Mouse (Mus musculus): Measurements from ENCODE around the gene Olfr1029. TPM values are rescaled to one million over a fixed set of nuclear protein-coding genes. Genes with fewer than 3 reads are reported as not detected.
"Not testable (repeated sequence)": the region's sequence is repeated elsewhere in the genome, so short reads cannot be mapped to it uniquely, and the experiment has no call there.

Gene Olfr1029
- not detected in 2 replicates for polyA plus RNA-seq (2012; rRNA removed)
- polyA plus RNA-seq (2014; fragmentation: Nextera tagmentation; extraction: Ambion mirVana), result not detected in 2 replicates

GRCm38 (mm10) chr2:85973595-85973994 is at the start of gene Olfr1029:
TSS of gene Olfr1029 (plus strand) at chr2:85973895.
- H3K4me1 ChIP-seq (replicated peaks; ENCODE audit: control insufficient read depth in 2 of 2, insufficient read depth in 2 of 2, low read length in 1 of 2), result no peaks in the 10 kb centered on the region
- no peak within 1 kb of the TSS for H3K27ac ChIP-seq
- TF ChIP-seq CTCF (IDR thresholded peaks at IDR 0.05; ENCODE audit: low read depth) (no peak), EP300 (IDR thresholded peaks at IDR 0.05; ENCODE audit: low read depth) (no peak)
- H3K4me3 ChIP-seq (ENCODE audit: insufficient read depth in 1 of 2, low read depth in 2 of 2, low read length in 2 of 2), result no peak within 1 kb of the TSS
- WGBS (ENCODE audit: insufficient replicate concordance), result 56% methylated on average over 2 of the region's 2 CpGs
- DNase-seq (ENCODE audit: low read depth in 3 of 3, low spot score in 3 of 3) (no peak), ATAC-seq (ENCODE audit: insufficient read depth) (no peak)
- H3K9me3 ChIP-seq (ENCODE audit: control insufficient read depth, low read length), result no peaks in the 10 kb centered on the region
- no peak within 1 kb of the TSS for H3K4me2 ChIP-seq (ENCODE audit: low read depth)
- H3K36me3 ChIP-seq (replicated peaks; ENCODE audit: control insufficient read depth, insufficient read depth, low read depth), result no peaks in the 10 kb centered on the region
- no peaks in the 10 kb centered on the region for H3K27me3 ChIP-seq (ENCODE audit: control insufficient read depth, insufficient read depth, low read length)
- H3K9ac ChIP-seq (replicated peaks), result no peak within 1 kb of the TSS

- Histone ChIP-seq H3K27me3 (ENCODE audit: control insufficient read depth, insufficient read depth, low read length) (no peaks in the 10 kb centered on the region), H3K9ac (replicated peaks) (no peak within 1 kb of the TSS), H3K27ac (no peak within 1 kb of the TSS), H3K4me3 (ENCODE audit: insufficient read depth in 1 of 2, low read depth in 2 of 2, low read length in 2 of 2) (no peak within 1 kb of the TSS), H3K9me3 (ENCODE audit: control insufficient read depth, low read length) (no peaks in the 10 kb centered on the region), H3K4me1 (replicated peaks; ENCODE audit: control insufficient read depth in 2 of 2, insufficient read depth in 2 of 2, low read length in 1 of 2) (no peaks in the 10 kb centered on the region), H3K4me2 (ENCODE audit: low read depth) (no peak within 1 kb of the TSS), H3K36me3 (replicated peaks; ENCODE audit: control insufficient read depth, insufficient read depth, low read depth) (no peaks in the 10 kb centered on the region)
- DNase-seq (ENCODE audit: low read depth in 3 of 3, low spot score in 3 of 3) (no peak), ATAC-seq (ENCODE audit: insufficient read depth) (no peak)
- WGBS (ENCODE audit: insufficient replicate concordance), result 28% methylated on average over 1 of the region's 1 CpGs
- TF ChIP-seq EP300 (IDR thresholded peaks at IDR 0.05; ENCODE audit: low read depth) (no peak), CTCF (IDR thresholded peaks at IDR 0.05; ENCODE audit: low read depth) (no peak)
These were observed 23.6 kb upstream of the Olfr1029 start, which contains the start of gene Olfr1028 for GRCm38 (mm10) chr2:85950137-85950536. TSS of gene Olfr1028 (plus strand) at chr2:85950437.

GRCm38 (mm10) chr2:85978976-85979375 is 5.3 kb downstream of the Olfr1029 start, which contains the start of gene Olfr1030:
TSS of gene Olfr1030 (plus strand) at chr2:85979276.
- ATAC-seq (ENCODE audit: insufficient read depth) (no peak), DNase-seq (ENCODE audit: low read depth in 3 of 3, low spot score in 3 of 3) (no peak)
- Histone ChIP-seq H3K4me1 (replicated peaks; ENCODE audit: control insufficient read depth in 2 of 2, insufficient read depth in 2 of 2, low read length in 1 of 2) (no peaks in the 10 kb centered on the region), H3K9ac (replicated peaks) (no peak within 1 kb of the TSS), H3K27ac (no peak within 1 kb of the TSS), H3K9me3 (ENCODE audit: control insufficient read depth, low read length) (no peaks in the 10 kb centered on the region), H3K4me2 (ENCODE audit: low read depth) (no peak within 1 kb of the TSS), H3K36me3 (replicated peaks; ENCODE audit: control insufficient read depth, insufficient read depth, low read depth) (no peaks in the 10 kb centered on the region), H3K4me3 (ENCODE audit: insufficient read depth in 1 of 2, low read depth in 2 of 2, low read length in 2 of 2) (no peak within 1 kb of the TSS), H3K27me3 (ENCODE audit: control insufficient read depth, insufficient read depth, low read length) (no peaks in the 10 kb centered on the region)
- TF ChIP-seq EP300 (IDR thresholded peaks at IDR 0.05; ENCODE audit: low read depth), result no peak
- no peak for TF ChIP-seq CTCF (IDR thresholded peaks at IDR 0.05; ENCODE audit: low read depth)
- WGBS (ENCODE audit: insufficient replicate concordance), result 44% methylated on average over 1 of the region's 1 CpGs

- 23% methylated on average over 3 of the region's 3 CpGs for WGBS (ENCODE audit: insufficient replicate concordance)
- Histone ChIP-seq H3K4me3 (ENCODE audit: insufficient read depth in 1 of 2, low read depth in 2 of 2, low read length in 2 of 2) (no peak within 1 kb of the TSS), H3K4me1 (replicated peaks; ENCODE audit: control insufficient read depth in 2 of 2, insufficient read depth in 2 of 2, low read length in 1 of 2) (no peaks in the 10 kb centered on the region), H3K27me3 (ENCODE audit: control insufficient read depth, insufficient read depth, low read length) (no peaks in the 10 kb centered on the region), H3K27ac (no peak within 1 kb of the TSS), H3K9me3 (ENCODE audit: control insufficient read depth, low read length) (no peaks in the 10 kb centered on the region), H3K9ac (replicated peaks) (no peak within 1 kb of the TSS), H3K36me3 (replicated peaks; ENCODE audit: control insufficient read depth, insufficient read depth, low read depth) (no peaks in the 10 kb centered on the region), H3K4me2 (ENCODE audit: low read depth) (no peak within 1 kb of the TSS)
- no peak for ATAC-seq (ENCODE audit: insufficient read depth)
- TF ChIP-seq CTCF (IDR thresholded peaks at IDR 0.05; ENCODE audit: low read depth), result no peak
- TF ChIP-seq EP300 (IDR thresholded peaks at IDR 0.05; ENCODE audit: low read depth), result no peak
- no peak for DNase-seq (ENCODE audit: low read depth in 3 of 3, low spot score in 3 of 3)
These were observed 16.3 kb downstream of the Olfr1029 start, which contains the start of gene Olfr1031 for GRCm38 (mm10) chr2:85990004-85990403. TSS of gene Olfr1031 (plus strand) at chr2:85990304.

DNA sequence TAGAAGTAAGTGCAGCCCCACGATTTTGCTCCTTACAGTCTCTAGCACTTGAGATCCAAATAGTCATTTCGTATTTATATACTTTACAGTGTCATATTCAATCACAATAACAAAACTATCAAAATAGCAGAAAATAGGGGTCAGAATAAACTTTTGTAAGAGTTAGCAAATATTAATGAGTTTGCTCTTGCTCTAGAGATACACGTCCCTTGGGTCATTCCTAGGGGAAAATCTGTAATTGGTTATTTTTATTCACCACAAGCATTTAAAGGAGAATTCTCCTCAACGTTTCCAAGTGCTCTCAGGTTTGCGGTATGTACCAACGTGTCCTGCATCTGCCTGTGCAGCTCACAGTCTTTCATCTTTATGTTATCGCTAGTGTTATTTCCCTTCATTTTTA is 31.5 kb downstream of the Olfr1029 start, which contains the start of gene Olfr1032:
Olfr1032 (plus strand) TSS at position 301 of the 400 bp plus-strand sequence.
- Histone ChIP-seq H3K27ac (no peak within 1 kb of the TSS), H3K4me2 (ENCODE audit: low read depth) (no peak within 1 kb of the TSS), H3K36me3 (replicated peaks; ENCODE audit: control insufficient read depth, insufficient read depth, low read depth) (no peaks in the 10 kb centered on the region), H3K9ac (replicated peaks) (no peak within 1 kb of the TSS), H3K27me3 (ENCODE audit: control insufficient read depth, insufficient read depth, low read length) (no peaks in the 10 kb centered on the region), H3K4me3 (ENCODE audit: insufficient read depth in 1 of 2, low read depth in 2 of 2, low read length in 2 of 2) (no peak within 1 kb of the TSS), H3K4me1 (replicated peaks; ENCODE audit: control insufficient read depth in 2 of 2, insufficient read depth in 2 of 2, low read length in 1 of 2) (no peaks in the 10 kb centered on the region), H3K9me3 (ENCODE audit: control insufficient read depth, low read length) (no peaks in the 10 kb centered on the region)
- no peak for ATAC-seq (ENCODE audit: insufficient read depth)
- TF ChIP-seq EP300 (IDR thresholded peaks at IDR 0.05; ENCODE audit: low read depth) (no peak), CTCF (IDR thresholded peaks at IDR 0.05; ENCODE audit: low read depth) (no peak)
- DNase-seq (ENCODE audit: low read depth in 3 of 3, low spot score in 3 of 3), result no peak
- 63% methylated on average over 7 of the region's 7 CpGs for WGBS (ENCODE audit: insufficient replicate concordance)

DNA sequence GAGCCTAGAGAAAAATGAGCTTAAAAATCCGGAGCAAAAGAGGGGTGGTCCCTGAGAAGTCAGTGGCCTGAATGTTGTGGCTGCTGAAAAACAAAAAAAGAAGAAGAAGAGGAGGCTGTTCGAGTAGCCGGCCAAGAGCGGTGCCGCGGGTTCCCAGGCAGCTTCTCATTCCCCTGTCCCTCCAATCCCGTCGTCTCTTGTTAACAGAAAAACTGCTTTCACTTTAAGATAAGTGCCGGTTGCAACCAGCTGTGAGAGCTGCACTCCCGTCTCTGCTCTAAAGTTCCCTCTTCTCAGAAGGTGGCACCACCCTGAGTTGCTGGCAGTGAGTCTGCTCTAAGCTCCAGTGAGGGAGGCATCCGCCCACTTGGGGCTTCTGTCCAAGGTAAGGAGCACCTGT is 46.7 kb downstream of the Olfr1029 start, which contains the start of gene Olfr1033:
Olfr1033 (plus strand) TSS at position 228 of the 400 bp plus-strand sequence.
- not testable (repeated sequence) for ATAC-seq (ENCODE audit: insufficient read depth); H3K9me3 ChIP-seq (ENCODE audit: control insufficient read depth, low read length); H3K36me3 ChIP-seq (replicated peaks; ENCODE audit: control insufficient read depth, insufficient read depth, low read depth); H3K9ac ChIP-seq (replicated peaks); H3K27ac ChIP-seq; H3K27me3 ChIP-seq (ENCODE audit: control insufficient read depth, insufficient read depth, low read length); H3K4me1 ChIP-seq (replicated peaks; ENCODE audit: control insufficient read depth in 2 of 2, insufficient read depth in 2 of 2, low read length in 1 of 2); DNase-seq (ENCODE audit: low read depth in 3 of 3, low spot score in 3 of 3)
- 0% methylated on average over 10 of the region's 11 CpGs for WGBS (ENCODE audit: insufficient replicate concordance)
- H3K4me2 ChIP-seq (ENCODE audit: low read depth), result peak within 1 kb of the TSS; percentile 36
- peak within 1 kb of the TSS; percentile 16 to 24; a peak in 3 of 4 replicates for H3K4me3 ChIP-seq (ENCODE audit: insufficient read depth in 1 of 2, low read depth in 2 of 2, low read length in 2 of 2)

DNA sequence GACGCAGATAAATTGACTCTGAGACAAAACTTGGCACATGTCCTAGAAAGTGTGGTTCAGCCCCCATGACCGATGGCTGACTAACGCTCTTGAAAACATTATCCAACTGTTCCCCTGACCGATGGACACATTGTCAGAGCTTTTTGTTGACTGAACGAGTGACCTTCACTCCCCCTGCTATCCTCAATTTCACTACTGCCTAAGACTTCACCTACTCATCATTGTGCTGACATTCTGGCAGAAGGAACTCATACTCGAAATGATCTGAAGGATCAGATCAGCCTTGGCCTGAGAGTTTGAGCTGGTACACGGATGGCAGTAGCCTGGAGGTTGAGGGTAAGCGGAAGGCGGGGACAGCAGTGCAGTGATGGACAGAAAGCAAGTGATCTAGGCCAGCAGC is 47.8 kb downstream of the Olfr1029 start:
- not testable (repeated sequence) for DNase-seq (ENCODE audit: low read depth in 3 of 3, low spot score in 3 of 3); H3K27me3 ChIP-seq (ENCODE audit: control insufficient read depth, insufficient read depth, low read length); H3K4me3 ChIP-seq (ENCODE audit: insufficient read depth in 1 of 2, low read depth in 2 of 2, low read length in 2 of 2); ATAC-seq (ENCODE audit: insufficient read depth); H3K27ac ChIP-seq; H3K4me2 ChIP-seq (ENCODE audit: low read depth); H3K9me3 ChIP-seq (ENCODE audit: control insufficient read depth, low read length); H3K4me1 ChIP-seq (replicated peaks; ENCODE audit: control insufficient read depth in 2 of 2, insufficient read depth in 2 of 2, low read length in 1 of 2); H3K9ac ChIP-seq (replicated peaks); H3K36me3 ChIP-seq (replicated peaks; ENCODE audit: control insufficient read depth, insufficient read depth, low read depth)
- 72% methylated on average over 2 of the region's 9 CpGs for WGBS (ENCODE audit: insufficient replicate concordance)
